Mouse (Mus musculus) embryonic fibroblast, embryonic 13.5 days (primary cell): ENCODE results near the gene Prep.

Source experiments
- CTCF ChIP-seq: IDR thresholded peaks from 2 replicates; pipeline ENCODE4 v1.5.1; 2011; ENCODE audit warnings: mild to moderate bottlenecking, control low read depth, low read length, moderate library complexity, borderline replicate concordance; ENCODE audit not compliant: insufficient read depth
- POLR2A ChIP-seq: IDR thresholded peaks from 2 replicates; pipeline ENCODE4 v1.6.1; 2011; ENCODE audit warnings: low read depth, mild to moderate bottlenecking, control low read depth, low read length, moderate library complexity

GRCm38 (mm10) chr10:45142359-45142758, 75.4 kb downstream of the Prep start:
- TF ChIP-seq CTCF (no peak), POLR2A (no peak)
